Mouse (Mus musculus) embryo, embryonic 10 days (tissue): ENCODE measurements at regions not wholly inside any gene's neighbourhood (a gene's known extent, or its start where the extent isn't known, plus 50 kb on each side); places are given as distances from the start of the nearest gene placed in this dataset.

Experiments
- DNase-seq: peaks from one replicate; pipeline ENCODE4 v3.0.0-alpha.2; 2015; ENCODE audit warnings: low spot score

DNA sequence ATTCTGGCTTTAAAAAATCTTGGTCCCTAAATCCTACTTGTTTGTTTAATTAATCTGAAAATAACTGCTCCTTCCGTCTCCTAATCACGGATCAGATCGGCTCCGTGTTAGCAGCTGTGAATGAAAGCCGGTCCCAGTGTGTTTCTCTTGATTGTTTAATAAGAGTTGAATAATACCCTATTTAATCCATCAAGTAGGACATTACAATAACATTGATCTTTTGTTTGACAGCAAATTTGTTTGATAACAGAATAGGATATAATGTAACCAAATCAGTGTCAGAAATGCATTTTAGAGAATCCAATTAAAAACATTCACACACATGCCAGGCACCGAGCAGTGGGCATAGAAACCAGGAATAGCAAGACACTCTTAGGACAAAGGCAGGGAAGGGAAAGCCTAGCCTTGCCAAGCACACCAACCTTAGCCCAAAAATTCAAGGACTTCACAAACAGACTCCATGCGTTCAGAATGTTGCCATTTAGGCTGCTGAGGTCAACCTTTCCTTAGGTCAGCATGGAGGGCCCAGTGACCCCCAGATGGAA, 332.5 kb upstream of the Meis1 start:
- DNase-seq: peak; percentile 52

DNA sequence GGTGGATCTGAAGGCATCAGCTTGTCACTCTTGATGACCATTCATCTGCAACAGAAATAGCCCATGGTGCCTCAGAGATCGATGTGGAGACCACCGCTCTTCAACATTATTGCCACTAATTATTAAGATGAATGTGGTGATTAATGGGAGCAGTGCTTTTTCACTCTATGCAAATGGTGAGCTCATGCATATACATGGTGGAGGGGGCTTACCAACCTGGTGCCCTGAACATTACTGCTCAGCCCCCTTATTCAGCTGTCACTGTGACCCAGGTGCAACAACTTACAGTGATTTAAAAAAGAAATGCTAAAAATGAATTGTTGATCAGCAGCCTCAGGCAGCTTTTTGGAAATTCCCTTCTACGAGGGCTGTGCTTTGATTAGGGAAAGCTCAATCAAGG, 334.9 kb upstream of the Meis1 start:
- no peak for DNase-seq

DNA sequence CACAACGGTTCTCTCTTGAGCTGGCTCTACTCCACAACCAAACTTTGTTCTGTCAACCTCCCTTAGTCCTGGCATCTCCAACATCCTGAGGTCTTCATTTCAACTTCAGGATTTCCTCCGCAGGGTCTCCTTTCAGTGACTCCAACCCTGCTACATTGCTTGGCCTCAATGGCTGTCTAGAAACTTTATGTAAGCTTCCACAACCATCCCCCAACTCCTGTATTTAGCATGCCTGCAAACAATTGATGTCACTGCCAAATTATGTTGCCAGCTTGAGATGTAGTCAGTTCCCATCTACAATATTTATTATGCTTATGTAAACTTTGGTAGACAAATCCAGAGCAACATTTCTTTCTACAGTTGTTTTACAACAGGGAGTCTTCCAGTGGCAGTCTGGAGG, 336.4 kb upstream of the Meis1 start:
- no peak for DNase-seq

DNA sequence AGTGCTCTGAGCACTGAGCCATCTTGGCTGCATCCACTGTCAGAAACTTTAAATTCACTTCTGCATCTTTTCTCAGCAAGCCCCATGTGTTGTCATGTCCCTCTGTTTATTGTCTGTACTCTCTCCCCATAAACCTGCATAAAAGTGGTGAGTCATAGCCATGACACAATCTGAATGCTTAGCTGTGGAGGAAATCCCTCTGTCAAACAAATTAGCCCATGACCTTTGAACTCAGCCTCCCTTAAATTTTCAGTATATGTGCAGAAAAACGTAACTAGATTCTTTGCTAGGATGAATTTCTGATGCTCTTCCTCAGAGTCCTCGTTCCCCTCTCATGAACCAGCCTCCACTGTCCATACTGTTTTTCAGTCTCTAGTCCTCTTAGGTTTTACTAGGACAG, 337.4 kb upstream of the Meis1 start:
- DNase-seq: no peak

DNA sequence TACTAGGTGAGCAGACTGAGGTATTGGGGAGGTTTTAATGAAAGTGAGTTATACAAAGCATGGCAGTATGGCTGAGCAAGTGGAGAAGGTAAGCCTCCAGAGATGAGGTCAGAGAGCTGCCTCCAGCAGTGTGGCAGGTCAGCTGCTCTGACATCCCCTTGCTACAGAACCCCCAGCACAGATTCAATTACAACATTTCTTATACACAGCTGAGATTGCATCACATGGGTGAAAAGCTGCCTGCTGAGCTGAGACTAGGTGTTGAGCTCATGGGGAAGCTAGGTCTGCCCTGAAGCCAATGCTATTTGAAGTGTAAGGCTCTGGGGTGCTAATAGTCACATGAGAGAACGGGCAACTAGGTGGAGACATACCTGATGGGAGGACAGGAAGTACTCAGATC, 350.4 kb upstream of the Meis1 start:
- DNase-seq: no peak

DNA sequence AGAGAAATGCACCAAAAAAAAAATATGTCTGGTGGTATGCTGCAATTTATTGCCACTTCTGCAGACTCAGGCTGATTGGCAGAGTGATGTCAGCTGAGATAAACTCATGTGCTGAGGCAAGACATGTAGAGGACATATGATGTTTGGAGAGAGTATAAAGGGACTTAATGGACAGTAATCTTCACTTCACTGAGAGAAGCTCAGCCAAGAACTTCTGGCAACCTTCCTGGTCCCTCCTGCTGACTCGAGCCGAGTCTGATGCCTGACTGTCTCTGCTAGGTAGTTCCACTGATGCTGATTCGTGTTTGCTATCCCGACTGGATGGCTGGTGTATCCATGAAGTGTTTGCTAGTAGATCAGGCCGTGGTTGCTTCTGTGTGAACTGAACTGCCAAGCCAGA, 354.7 kb upstream of the Meis1 start:
- no peak for DNase-seq

DNA sequence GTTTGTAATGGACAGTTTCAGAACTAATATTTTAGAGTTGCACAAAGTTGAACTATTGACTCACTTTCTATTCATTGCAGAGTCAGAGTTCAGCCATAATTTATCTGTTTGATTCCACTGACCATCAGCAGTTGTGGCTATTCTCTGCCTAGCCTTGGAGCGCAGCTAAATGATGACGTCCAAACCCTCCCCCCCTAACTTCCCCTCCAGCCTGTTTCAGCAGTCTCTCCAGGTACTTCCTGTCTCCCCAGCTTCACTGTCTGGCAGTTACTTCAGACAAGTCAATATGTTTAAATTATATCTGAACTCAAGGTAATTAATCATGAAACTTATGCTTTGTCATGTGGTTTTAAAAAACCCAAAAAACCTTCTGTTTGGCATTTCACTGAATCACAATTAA, 362.1 kb upstream of the Meis1 start:
- DNase-seq: no peak

DNA sequence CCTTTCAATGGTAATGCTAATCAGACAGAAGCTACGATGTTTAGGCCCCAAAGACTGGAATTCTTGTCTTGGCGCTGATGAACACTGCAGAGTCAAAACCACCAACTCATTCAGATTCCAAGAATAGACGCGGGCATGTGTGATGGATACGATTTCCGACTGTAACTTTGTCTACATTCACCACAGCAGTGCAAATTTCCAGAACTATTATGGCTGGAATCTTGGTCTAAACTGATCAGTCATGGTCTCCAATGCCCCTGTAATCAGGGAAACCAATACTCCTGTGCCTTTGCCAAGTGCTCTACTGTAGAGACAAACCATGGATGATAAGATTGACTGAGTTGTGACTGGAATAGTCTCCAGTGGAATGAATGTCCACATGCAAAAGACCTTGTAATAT, 370.4 kb upstream of the Meis1 start:
- DNase-seq: no peak

DNA sequence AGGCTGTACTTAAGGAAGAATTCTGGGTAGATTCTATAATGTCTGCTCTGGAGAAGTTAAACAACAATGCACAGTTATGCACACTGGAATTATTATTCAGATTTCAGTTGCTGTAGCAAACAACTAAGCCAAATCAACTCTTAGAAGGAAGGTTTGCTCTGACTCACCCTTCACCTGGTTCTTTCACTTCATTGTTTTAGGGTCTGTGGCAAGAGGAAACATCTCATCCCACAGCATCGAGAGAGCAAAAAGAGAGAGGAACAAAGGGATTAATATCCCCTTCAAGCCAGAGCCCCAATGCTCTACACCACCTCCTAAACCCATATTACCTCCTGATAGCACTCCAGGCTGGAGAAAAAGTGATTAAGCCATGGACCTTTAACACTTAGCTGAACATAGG, 373.4 kb upstream of the Meis1 start:
- no peak for DNase-seq

DNA sequence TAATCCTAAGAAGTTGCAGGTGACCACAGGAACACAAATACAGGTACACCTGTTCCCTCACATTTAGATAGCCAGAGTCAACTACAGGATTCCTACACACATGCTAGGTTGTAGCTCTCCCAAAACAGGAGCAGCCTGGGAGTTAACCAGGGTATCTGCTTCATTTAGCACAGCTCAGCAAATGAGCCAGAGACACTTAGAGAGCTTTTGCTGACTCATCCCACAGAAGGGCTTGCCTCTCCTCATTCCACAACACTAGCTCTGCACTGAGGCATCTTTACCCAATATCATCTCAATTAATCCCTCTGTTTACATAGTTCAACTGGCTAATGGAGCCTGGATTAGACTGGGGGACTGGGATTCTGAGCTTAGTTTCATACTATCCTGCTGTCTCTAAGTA, 375.6 kb upstream of the Meis1 start:
- no peak for DNase-seq

DNA sequence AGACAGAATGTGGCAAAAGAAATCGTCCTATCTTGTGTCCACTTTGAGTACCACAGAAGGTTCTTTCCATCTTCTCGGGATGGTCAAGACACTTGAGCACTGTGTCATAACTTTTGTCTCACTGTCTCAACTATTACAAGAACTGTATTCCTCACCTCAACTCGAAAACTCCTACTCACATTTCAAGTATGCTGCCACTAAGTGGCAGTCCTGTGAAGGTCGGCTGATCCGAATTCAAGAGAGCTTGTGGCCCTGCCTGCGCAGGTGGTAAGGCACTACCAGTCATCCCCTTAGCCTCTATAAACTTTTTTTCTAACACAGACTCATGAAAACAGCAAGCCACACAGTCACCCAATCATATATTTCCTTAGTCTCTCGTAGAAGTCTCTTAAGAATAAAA, 381.6 kb upstream of the Meis1 start:
- DNase-seq: no peak

DNA sequence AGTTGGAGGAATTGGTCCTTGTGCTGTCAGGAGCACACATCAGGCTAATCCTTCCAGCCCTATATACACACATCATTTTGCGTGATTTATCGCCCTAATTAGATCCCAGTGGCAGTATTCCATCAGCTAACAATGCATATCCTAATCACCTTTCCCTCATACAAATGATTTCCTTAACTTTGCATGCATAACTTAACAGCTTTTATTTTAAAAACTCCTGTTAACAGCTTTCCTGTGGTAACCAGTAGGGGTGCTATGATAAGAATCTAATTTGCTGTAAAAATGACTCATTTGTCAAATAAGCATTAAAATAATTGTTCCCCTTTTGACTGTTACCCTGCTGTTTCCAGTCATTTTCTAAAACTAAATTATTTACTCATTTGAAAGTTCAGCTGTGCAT, 401.4 kb upstream of the Meis1 start:
- no peak for DNase-seq

DNA sequence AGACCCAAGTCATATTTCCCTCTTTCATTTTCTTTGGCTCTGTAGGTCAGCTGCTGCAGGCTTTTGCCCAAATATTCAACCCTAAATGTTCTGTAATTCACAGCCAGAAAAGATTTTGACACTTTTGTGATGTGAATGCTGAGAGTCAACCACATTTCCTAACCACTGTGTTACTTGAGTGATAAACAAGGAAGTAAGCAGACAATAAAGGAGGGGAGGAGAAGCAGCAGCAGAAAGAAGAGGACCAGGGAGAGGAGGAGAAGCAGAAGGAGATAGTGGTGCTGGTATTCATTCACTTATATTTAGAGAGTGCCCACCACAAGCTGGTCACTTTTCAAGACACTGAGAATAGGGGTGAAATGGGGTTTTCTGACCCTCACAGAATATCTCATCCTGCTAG, 404.5 kb upstream of the Meis1 start:
- DNase-seq: no peak

DNA sequence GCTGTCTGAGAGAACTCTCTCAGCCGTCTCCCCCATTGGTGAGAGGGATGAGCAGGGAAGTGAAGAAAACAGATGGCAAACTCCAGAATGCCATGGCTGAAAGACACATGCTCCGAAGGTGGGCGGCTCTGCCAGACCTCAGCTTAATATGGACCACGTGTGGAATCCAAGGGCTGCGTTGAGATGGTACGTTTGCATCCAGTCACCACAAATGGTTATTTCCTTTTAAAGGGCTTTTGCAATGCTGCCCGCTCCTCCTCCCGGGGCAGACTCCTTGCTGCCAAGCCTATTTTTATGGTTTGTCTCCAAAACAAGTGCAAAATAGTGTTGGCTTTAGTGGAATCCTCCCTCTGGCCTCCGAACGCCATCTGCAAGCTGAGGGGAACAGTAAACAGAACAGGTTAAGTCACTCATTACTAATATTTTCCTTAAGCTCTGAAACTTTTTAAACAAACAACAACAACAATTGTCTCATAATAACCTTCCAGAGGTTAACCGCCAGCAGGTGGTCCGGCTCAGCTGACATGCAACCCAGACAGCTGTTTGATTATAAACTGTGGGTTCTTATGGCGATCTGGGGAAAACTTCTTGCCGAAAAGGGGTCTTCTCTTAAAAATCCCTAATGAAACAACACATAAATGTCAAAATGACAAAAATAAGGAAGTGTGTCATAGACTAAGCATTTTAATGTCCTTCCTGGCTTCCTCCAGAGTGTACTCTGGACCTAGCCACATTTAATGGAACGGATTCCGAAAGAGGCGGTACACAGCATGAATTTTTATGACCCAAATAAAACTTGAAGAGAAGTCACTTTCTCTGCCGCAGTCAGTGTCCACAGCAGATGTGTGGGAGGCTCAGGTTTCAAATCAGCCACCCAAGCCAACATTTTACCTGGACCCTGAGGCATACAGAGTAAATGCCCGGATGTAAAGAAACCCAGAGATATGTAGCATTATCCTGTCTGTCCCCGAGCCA, 405.3 kb upstream of the Meis1 start:
- peak; percentile 36 for DNase-seq

DNA sequence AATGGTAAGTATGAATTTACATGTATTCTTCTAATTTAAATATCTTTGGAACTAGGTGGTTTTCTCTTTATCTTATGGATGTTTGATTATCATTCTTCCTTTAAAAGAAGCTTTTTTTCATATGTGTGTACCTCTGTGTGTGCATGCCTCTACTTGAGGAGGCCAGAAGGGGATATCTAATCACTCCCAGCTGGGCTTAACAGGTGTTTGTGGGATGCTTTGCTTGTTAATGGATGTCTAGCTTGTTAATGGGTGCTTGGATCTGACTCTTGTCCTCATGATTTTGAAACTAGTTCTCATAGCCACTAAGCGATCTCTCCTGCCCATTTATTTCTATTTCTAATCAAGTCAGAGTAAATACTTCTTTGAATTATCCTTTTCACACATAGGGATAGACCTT, 408.8 kb upstream of the Meis1 start:
- DNase-seq: no peak

DNA sequence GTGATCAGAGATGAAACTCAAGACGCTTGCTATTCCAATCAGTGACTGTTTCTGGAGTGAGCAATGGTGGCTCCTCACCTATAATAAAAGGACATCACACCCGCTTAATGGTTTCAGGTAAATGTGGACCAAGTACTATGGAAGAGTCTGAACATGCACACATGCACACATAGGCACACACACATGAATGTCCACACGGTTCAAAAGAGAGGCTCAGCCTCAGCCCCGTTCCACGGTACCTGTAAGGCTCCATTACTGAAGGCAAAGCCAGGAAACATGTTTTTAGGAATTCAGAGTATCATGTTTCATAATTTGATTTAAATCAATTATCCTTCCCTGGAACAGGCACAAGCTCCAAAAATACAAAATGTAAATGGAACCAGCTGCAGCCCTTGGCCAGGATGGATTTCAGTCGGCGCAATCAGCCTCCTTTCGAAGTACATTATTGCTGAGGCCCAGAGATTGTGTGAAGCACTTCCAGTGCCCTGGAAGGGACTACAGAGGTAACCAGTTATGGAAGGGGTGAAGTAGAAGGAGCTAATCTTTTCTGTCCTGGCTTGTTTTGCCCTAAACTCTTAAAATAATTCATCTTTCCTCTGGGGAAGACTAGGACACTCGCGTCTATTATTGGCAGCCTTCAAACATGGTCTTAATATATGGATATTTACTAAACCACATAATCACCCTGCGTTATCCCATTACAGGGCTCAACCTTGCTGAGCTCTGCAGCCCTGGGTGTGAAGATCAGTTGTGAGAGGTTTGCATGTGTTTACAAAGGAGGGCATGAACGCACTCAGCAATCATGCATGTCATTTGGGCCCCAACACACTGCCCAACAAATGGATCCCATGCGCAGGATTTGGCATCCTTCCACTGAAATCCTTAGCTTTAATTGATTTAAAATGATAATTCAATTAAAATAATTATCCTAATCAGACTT, 415.2 kb upstream of the Meis1 start:
- DNase-seq: no peak

DNA sequence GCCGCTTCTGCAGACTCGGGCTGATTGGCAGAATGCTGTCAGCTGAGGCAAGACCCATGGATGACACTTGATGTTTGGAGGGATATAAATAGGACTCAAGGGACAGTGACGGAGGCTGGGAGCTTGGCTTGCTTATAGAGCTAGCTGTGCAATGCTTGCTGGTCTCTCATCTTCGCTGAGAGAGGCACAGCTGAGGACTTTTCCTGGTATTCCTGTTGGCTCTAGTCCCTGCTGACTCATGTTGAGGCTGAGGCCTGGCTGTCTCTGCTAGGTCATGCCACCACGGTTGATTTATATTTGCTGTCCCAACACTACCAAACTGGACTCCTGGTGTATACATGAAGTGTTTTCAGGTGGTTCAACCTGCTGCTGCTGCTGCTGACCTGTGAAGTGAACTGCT, 419.6 kb upstream of the Meis1 start:
- DNase-seq: no peak

DNA sequence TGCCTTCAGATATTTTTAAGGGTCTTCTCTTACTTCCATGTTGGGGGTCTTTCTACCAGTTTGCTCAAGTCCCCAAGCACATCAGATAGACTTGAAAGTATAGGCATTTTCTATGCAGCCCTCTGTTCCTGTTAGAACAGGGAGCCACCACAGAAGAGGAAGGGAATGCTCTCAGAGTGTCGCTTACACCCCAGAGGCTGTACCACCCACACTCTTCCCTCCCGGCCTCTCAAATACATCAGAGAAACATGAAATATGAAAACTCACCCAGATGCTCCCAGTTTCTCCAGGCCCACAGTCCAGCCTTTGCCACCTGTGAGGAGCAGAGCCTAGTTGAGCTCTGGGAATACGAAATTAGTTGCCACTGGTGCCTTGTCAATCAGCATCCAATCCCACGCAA, 423.2 kb upstream of the Meis1 start:
- no peak for DNase-seq

DNA sequence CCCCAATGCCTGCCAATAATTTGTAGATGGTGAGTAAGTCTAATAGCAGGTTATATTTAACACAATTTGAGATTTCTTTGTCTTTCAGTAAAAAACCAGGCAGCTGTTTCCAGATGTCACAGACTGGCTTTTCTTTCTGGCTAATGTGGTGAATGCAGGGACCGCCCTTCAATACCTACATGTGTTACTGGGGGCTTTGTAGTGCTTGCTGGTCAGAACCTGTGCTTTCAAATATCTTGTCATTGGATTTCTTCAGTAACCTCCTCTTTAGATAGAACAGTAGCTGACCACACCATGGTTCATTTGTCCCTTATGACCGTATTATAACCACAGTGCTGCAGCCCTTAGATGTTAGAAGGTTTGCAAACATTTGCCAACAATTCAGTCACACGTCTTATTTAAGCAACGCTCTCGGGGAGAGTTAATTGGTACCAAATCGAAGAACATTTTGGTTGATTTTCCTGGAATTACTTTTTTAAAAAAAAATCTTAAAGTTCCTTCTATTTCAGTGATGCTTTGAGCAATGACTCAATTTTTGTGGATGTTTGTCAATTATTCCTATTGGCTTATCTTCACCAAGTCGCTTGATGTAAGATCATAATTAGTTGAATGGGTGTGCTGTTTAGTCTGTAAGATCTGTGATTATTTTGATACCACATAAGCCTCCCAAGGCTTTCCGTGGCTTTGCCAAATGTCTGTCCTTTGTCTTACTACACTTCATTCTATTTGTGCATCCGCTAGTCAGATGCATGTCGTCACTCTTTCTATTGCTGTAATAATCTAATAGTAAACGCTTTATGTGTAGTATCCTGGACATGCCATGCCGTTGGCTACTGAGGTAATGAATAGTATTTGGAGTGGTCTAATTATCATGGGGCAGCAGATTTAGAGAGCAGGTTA, 436.9 kb upstream of the Meis1 start:
- no peak for DNase-seq

DNA sequence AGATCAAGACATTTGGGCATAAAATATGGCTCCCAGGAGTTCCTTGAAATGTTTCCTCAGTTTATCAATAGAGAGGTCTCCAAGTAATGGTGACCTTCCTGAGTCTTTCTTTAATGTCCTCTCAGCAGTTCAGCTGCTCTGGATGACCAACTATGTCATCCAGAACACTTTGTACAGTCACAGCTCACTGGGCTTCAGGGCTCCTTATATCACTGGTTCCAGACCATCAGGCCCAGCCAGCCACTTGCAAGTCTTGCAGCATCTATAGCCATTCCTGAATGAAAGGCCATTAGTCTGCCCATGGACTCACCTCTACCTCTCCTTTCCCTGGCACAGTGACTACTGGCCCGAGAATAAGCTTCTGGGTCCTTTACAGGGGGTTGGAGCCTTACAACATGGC, 437.8 kb upstream of the Meis1 start:
- DNase-seq: no peak

DNA sequence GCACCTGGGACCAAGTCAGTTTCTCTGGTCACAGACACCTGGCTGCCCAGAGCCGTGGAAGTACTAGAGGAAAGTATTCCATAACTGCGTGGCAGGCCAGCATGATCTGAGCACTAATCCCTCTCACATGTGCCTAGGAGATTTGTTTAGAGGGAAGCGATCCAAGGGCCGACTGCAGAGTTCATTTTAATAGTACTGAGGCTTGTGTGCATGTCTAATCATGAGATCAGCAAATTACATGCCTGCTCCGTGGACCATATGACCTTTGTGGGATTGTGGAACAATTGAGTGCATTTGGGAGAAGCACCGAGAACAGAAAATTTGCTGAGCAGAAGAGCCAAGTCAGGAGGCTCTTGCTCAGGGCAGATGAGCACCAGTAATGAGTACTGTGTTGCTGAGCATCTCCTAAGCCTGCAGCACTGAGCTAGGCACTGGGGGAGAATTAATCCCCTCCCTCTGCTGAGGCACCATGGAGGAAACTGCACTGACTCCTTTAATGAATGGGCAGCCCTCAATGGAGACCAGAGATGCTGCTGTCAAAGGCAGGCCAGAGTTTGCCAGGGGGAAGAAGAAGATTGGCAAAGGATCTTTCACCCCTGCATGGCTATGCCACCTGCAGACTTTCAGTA, 445.1 kb upstream of the Meis1 start:
- DNase-seq: no peak
